Mouse (Mus musculus): Measurements from ENCODE around the gene Alg14.

Gene Alg14

DNA sequence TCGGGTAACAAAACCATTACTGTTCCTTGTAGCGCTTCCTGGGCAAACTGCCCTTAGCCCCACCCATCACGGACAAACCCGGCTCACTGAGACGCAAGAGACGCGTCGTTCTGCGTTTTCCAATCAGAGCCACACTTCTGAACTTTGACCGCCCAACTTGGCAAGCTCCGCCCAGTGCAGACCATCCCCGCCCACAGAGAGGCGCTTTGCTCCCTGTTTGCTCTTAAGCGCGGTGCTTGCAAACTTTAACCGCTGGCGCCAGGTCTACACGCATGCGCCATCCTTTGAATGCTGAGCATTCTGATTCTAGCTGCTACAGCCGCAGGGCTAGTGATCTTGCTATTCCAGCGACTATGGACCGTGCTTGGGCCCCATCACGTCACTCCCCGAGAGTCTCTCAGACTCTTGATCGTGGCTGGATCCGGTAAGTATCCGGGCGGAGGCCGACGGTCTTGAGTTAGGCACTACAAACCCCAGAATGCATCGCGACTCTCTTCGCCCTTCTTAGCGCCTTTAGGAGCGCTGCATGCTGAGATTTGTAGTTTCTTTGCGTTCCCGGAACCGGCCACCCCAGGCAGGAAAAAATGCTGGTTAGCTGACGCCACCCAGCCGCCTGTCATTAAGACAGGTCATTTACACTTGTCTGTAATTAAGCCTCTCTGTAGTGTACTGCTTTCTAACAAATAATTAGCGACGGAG is at the start of gene Alg14:
Alg14 (plus strand) TSS at position 214 of the 699 bp plus-strand sequence.
- peak; percentile 98 for DNase-seq

DNA sequence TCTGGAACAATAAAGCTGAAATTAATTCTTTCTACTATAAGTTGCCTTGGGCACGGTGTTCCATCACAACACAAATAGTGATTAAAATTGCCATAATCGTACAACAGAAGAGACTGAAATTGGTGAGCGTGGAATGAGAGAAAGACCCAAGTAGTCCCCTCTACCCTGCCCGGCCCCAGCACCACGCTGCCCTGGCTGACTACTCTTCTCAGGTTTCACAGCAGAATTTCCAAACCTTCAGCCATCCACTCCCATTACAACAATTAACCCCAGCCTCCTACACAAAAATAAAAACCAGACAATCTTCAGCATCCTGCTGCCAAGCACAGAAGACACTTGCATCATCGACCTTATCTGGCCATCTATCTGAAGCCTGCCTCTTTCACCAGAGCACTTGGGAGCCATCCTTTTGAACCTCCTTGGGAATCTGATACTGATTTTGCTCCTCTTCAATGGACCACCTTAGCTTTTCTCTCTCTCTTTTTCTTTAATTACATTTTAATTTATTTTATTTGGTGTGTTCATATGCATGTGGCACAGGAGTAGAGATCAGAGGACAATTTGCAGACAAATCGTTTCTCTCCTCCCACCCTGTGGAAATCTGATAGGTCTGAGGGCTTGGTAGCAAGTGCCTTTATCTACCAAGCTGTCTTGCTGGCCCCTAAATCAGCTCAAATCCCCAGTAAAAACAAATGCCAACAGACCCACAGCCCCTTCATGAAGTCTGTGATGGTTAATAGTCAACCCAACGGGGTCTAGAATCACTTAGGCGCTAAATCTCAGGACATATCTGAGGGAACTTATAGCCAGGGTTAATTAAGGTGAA is 49.2 kb upstream of the Alg14 start:
- no peak for DNase-seq

- no peak for DNase-seq
Measured at GRCm38 (mm10) chr3:121242941-121243340, 48.6 kb upstream of the Alg14 start.

DNA sequence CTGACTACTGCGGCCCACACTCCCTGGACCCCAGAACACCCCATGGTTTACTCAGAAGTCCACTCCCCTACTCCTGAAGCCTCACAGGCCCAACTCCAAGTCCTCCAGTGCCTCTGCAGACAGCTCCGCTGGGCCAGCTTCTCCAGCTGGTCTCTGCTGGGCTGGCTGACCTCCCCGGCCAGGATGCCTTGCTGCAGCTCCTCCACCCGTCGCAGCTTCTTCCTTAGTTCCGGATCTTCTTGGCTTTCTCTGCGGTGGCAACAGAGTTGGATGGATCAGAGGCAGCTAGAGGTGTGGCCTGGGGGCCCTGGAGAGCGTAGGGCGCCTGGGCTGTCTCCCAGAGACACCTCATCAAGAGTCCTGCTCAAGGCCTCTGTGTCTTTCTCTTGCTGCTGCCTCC is 41.5 kb upstream of the Alg14 start:
- DNase-seq, result no peak

GRCm38 (mm10) chr3:121250576-121251433 is 40.8 kb upstream of the Alg14 start:
- peak; percentile 10 for DNase-seq

DNA sequence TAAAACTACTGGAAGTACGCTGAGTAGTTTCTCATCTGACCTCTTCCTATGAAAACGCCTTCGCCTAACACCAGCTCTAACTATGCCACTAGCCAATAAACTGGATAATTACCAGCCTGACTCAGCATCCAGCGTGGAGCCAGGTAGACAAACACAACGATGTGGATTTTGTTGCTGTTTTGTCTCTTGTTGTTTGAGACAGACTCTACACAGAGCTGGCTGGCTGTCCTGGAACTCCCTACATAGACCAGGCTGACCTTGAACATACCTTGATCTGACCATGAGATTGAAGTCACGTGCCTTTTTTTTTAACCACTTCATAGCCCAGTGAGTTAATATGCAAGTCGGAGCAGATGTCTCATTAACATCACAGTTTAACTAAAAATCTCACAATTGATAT is 36.1 kb upstream of the Alg14 start:
- no peak for DNase-seq

DNA sequence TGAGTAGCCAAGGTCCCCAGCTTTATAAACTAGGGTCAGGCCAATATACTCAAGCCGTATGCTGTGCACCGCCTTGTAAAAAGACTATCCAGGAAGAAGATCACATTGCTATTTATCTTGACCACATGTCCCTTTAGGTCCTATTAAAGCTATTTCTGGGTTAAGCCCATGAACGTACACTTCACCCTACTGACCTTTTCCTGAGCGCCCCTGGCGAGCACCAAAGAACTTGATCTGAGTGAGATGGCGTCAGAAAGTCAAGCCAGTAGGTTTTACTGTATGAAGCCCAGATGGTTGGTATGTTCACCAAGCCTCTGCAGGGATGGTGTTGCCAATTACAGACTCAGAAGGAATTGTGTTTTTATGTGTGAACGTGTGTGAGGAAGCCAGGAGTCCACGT is 35.4 kb upstream of the Alg14 start:
- no peak for DNase-seq

GRCm38 (mm10) chr3:121257418-121257817 is 34.2 kb upstream of the Alg14 start:
- no peak for DNase-seq

DNA sequence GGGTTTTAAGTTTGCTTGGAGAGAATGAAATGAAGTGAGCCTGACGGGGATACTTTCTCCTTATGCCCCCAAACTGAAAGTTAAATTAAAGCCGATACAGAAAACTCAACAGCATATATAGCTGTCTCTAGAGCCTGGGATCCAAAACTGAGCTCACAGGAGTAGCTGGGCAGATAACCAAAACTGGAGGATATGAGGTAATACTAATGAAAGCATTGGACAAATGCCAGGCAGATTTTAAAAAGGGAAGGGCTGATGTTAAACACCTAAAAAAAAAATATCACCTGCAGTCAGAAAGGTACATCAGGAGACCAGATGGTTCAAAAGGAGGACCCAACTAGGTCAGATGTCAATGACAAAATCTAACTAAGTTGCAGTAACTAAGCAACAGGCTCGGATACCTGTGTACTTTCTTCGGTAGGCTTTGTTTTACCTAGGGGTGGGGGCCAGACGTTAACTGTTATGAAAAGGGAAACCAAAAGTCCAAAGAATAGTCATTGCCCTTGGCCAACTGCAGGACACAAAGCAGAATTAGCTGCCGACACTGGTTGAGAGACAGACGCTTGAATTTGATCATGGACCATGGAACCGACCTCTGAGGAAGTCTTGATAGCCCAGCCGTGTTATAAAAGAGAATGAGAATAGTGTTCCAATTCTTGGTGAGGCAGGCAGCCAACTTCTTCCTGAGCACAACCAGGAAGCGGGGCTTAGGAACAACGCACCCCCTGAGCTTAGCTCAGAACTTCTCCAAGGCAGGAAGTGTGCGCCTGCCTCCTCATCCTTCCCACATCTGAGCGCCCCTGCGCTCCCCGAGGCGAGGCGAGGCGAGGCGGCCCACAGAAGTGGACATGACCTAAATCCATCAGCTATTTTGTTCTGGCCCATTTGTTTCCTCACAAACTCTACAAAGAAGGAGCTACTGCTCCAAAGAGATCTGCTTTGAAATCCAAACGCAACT is 32.8 kb upstream of the Alg14 start:
- DNase-seq, result peak; percentile 15

DNA sequence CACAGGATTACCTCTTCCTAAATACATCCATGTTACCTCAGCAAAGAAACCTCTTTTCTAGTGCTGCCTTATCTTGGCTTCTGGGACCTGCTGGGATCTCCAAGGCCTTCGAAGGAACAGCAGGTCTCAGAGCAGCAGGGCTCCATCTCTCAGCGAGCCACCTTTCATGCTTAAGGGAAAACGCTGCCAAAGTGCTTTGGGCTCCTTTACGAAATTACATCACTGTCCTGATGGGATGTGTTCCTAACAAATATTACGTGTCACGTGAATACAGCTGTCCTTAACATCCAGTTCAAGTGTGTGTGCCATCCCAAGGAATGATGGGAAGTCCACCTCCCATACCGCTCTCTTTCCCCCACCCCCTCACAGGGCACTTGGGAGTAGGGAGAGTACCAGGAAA is 31.5 kb upstream of the Alg14 start:
- DNase-seq, result no peak

DNA sequence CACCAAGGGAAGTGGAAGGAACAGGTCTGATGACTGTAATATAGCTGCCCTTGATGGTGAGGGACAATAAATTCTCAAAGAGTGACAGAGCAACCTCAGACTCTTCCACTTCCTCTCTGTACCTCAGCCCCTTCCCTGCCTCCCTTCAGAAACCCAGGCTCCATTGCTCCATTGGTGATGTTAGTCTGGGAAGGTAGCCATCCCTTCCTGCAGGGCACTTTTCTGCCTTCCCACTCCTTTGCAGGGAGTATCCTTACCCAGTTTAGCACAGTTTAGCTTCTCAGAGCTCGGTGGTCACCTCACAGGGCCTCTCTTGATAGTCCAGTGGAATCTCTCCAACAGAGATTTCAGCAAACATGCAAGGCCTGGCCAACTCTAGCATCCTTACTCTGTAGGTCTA is 30.7 kb upstream of the Alg14 start:
- no peak for DNase-seq

DNA sequence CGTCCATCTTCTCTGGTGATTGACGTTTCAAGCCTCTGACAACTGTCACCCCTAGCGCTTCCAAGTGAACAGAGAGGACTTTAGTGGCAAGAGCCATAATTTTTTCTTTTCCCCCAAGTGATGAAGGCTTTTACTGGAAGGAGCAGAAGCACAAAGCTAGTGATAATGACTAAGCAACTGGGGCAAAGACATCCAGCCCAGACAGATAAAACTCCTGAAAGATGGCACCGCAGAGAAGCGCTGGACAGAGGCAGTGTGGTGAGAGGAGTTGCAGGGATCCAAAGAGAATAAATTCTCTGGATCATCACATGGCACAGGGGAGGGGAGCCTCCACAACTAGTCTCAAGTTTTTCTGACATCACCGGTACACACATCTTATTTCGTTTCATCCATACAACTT is 30.3 kb upstream of the Alg14 start:
- DNase-seq, result no peak

DNA sequence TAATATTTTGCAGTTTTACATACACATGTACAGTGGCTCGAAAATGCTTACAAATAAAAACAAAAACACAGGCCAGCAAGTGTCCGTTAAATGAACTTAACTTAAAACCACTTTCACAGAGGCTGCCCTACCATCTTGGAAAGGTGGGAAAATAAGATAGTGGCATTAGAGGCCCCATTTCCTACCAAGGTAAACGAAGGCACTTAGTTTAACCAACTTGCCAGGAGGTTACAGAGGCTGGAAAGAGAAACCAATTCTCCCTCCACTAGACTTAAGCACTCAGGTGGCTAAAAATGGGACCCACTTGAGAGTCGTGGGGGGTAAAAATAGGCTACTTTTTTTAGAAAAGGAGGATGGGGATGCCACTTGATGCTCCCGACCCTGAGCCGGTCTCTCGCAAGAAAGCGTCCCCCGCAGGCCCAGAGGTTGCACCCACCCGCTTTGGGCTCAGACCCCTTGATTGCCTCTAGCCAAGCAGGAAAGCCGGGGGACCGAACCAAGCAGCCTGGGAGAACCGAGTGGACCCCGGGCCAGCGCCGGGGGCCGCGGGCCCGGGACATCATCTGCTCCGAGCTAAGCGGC is 29.5 kb upstream of the Alg14 start:
- DNase-seq, result no peak

DNA sequence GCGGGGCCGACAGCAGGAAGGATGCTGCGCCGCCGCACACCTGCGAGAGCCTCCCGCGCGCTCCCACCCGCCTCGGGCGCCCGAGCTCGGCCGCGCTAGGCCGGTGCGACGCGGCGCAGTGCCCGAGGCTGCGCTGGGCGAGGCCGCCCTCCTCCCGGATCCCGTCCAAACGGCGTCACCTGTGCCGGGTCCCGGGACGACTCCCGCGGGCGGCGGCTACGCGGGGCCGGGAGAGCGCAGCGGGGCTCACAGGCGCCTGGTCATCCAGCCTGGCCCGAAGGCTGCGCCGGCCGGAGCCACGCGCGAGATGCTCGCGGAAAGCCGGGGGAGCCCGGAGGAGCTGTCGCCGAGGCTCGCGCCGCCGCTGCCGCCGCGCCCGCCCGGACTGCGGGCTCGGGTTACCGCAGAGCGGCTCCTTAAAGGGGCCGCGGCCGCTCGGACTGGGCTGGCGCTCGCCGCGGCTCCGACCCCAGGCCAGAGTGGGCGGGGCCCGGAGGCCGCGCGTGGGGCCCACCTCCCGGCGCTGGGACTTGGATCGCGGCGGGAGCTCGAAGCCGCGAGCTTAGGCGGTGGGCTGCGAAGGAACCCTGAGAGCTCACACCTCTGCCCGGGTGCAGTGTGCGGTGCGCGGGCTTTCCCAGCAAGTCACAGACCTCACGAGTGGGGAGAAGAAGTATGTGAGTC is 28.9 kb upstream of the Alg14 start:
- peak; percentile 75 for DNase-seq

- peak; percentile 81 for DNase-seq
Measured at GRCm38 (mm10) chr3:121263205-121263548, 28.4 kb upstream of the Alg14 start.

DNA sequence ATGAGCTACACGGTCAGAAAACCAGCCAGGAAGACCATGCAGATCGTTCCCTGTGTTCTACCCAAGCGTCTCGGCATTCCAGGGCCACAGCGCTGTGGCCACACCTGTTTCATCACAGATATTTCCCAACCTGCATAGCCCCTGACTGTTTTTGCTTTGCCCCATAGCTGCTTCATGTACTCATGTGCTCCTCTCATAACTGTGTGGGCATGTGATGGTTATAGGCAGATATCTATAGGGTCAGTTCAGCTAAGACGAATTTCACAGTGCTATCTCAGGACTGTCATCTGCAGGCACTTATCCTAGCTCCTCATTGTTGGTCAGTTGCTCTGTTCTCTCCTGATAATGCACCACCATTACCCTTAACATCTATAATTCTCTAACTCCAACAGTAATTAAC is 27.3 kb upstream of the Alg14 start:
- DNase-seq, result no peak

DNA sequence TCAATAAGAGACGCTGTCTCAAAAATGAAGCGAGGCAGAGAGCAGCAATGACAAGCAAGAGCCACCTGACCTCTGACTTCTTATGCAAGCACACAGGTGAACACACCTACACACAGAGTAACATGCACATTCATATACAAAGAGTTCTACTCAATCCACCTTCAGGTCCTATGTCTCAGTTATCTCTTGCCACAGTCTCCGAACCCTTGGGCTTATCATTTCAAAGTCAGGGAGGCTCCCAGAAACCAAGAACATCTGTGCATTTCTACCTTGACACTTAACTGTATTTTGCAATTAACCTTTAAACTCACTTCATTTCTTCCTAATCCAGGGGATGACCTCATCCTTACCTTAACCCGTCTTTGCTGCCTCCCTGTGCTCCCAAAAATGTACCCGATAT is 24.3 kb upstream of the Alg14 start:
- DNase-seq, result no peak

GRCm38 (mm10) chr3:121272577-121272976 is 19.0 kb upstream of the Alg14 start:
- DNase-seq, result no peak

- DNase-seq, result no peak
Measured at GRCm38 (mm10) chr3:121274010-121274409, 17.6 kb upstream of the Alg14 start.

DNA sequence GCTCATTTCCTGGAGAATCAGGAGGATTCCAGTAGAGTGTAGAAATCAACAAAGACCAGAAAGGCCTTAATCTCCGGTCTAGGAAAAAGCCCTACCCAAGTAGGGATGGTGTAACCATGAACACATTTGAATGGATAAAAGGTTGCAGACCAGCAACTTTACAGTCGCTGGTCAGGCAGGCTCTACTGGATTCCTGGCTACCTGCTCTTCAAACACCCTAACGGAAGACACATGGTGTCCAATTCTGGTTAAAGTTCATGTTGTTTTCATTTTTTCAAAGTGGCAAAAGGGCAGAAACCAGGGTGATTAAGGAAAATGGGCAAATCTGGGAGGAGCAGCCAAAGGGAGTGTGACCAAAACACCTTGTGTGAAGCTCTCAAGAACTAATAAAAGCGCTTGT is 14.6 kb upstream of the Alg14 start:
- no peak for DNase-seq

GRCm38 (mm10) chr3:121277557-121277956 is 14.0 kb upstream of the Alg14 start:
- no peak for DNase-seq

Data from kidney, postnatal 14 days (tissue).